Mouse (Mus musculus): ENCODE data around the gene 0610040J01Rik.

DNA sequence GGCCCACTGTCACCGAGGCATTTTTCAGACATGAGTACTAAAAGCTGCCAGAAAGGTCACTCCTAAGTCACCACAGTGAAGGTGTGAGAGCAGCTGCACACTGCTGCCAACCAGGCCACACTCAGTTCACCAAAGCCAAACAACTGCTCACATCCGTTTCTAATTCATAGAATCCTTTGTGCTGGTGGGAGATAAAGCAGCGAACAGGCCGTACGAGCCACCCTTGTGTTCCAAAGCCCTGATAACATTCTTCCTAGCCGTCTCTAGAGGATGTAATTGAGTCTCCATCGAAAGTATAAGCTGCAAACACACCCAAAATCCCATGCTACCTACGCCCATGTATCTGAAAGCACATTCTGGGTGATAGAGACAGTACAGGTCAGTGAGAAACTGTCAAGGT lies 9.7 kb downstream of the 0610040J01Rik start:
- TF ChIP-seq CHD2 (IDR thresholded peaks at IDR 0.05; ENCODE audit: low read depth, low read length) (no peak), ZNF384 (IDR thresholded peaks at IDR 0.05; ENCODE audit: low read depth, low read length) (no peak), HCFC1 (IDR thresholded peaks at IDR 0.05; ENCODE audit: borderline replicate concordance, insufficient read depth, low read length) (no peak)
